Mouse (Mus musculus): ENCODE data around the gene Olfr1351. TPM values are rescaled to one million over a fixed set of nuclear protein-coding genes. Genes with fewer than 3 reads are reported as not detected.
"Not testable (repeated sequence)": the region's sequence is repeated elsewhere in the genome, so short reads cannot be mapped to it uniquely, and the experiment has no call there.

Olfr1351 gene
- not detected in 2 replicates for polyA plus RNA-seq (2012; rRNA removed)

DNA sequence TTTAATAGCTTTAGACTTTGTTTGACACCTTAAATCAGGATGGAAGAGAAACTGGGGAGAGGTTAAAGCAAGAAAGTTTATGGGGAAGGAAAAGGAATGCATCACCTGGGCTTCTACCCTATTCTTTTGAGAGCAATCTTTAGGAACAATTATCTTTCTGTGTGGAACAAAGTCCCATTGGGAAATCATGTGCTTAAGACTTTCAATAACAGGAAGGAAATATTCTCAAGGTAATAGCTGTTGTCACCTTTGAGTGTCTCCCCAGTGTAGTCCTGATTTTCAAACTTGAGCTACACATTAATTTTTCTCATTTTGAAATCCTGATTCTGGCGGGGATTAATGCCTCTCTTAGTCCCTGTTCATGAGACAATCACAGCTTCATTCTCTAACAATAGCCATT, at the start of gene Olfr1351:
Gene Olfr1351 (plus strand): TSS at position 301 of the 400 bp plus-strand sequence.
- no peak for DNase-seq (ENCODE audit: low read depth)

DNA sequence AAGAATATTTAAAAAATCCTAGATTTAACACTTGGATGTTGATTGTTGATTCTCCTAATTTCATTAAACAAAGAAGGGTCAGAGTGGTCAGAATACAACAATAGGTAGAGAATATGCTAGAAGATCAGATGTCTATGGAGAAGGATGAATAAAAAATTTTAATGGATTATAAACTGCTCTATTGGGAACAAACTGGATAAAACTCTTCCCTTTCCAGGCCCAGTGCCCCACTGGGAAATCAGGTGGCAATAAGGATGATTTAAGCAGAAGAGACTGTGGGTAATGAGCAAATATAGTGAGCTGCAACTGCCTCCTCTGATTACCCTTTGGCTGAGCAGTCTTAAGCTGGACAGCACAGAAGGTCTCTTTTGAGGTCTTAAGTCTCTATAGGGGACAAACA, 49.3 kb upstream of the Olfr1351 start, which contains the start of gene Olfr1353:
Gene Olfr1353 (plus strand): TSS at position 301 of the 400 bp plus-strand sequence.
- not testable (repeated sequence) for DNase-seq (ENCODE audit: low read depth)

DNA sequence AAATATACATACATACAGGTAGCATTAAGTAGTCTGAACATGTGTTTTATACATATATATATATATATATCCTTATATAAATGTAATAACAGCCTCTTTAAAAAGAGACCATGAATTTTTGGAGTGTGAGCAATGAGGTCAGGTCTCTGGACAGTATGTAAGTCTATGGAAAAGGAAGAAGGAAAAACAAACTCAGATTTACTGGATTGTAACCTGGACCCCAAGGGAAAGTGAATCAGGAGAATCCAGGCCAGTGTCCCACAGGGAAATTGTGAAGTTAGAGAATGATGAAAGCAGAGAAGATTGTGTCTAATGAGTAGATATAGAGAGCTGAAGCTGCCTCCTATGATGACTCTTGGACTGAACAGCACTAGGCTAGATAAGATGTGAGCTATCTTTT, 31.5 kb upstream of the Olfr1351 start, which contains the start of gene Olfr1352:
Gene Olfr1352 (plus strand): TSS at position 301 of the 400 bp plus-strand sequence.
- no peak for DNase-seq (ENCODE audit: low read depth)

DNA sequence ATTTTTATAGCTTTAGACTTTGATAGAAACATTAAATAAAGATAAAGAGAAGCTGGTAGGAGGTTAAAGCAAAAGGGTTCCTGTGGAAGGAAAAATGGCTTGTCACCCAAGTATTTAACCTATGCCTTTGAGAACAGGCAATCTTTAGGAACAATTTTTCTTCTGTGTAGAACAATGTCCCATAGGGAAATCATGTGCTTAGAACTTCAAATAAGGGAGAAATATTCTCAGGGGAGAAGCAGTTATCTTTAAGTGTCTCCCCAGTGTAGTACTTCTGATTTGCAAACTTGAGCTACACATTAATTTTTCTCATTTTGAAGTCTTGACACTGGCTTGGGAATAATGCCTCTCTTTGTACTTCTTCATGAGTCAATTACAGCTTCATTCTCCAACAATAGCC, 16.2 kb downstream of the Olfr1351 start, which contains the start of gene Olfr57:
Gene Olfr57 (plus strand): TSS at position 301 of the 400 bp plus-strand sequence.
- DNase-seq (ENCODE audit: low read depth): no peak

DNA sequence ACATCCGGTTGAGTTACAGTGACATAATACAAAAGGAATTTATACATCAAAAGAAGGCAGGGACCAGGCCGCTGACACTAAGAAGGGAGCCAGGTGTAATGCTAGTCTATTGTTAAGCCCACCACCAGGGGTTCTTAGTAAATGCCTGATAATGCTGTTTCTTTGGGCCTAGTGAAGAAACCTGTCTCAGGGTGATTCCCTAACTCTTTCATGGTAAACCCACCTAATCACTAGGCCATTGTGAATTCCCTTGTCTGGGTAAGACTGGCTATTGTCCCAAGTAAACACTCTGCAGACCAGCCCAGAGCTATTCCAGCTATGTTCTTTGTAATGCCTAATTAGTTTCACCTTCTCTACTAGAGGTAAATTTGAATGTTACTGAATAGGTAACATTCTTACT, 30.2 kb downstream of the Olfr1351 start:
- not testable (repeated sequence) for DNase-seq (ENCODE audit: low read depth)

DNA sequence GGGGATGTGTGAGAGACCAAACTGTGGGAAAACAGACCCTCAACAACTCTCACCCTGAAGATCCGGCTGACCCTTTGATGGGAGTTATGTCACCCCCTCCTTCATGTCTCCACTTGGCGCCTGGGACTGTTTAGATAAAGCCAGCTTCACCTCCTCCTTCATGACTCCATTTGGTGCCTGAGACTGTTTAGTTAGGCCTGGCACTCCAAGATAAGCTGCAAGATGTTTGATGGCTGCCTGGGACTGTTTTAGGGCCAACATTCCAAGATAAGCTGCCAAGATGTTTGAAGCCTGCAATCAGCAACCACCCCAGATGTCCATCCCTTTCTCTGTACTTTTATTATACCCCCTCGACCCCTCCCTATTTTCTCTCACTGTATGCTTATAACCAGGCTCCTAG, 45.1 kb downstream of the Olfr1351 start:
- DNase-seq (ENCODE audit: low read depth): not testable (repeated sequence)

Other genes with a start within 250 kb of the Olfr1351 start
- 0.27 and 0.38 TPM in 2 replicates for gene Slc1a6, start 232.0 kb upstream of the Olfr1351 start, polyA plus RNA-seq (2012; rRNA removed)
- not detected in 2 replicates for gene Olfr1356, start 160.3 kb upstream of the Olfr1351 start, polyA plus RNA-seq (2012; rRNA removed)
- gene Olfr1355, start 136.9 kb upstream of the Olfr1351 start, polyA plus RNA-seq (2012; rRNA removed): not detected in 2 replicates
- gene Olfr1354, start 99.3 kb upstream of the Olfr1351 start, polyA plus RNA-seq (2012; rRNA removed): not detected in 2 replicates
- not detected in 2 replicates for gene Olfr8, start 61.8 kb upstream of the Olfr1351 start, polyA plus RNA-seq (2012; rRNA removed)
- not detected in 2 replicates for gene Olfr1353, start 49.2 kb upstream of the Olfr1351 start, polyA plus RNA-seq (2012; rRNA removed)
- gene Olfr1352, start 31.4 kb upstream of the Olfr1351 start, polyA plus RNA-seq (2012; rRNA removed): not detected in 2 replicates
- gene Olfr57, start 16.3 kb downstream of the Olfr1351 start, polyA plus RNA-seq (2012; rRNA removed): not detected in 2 replicates
- gene 2610008E11Rik, start 85.1 kb downstream of the Olfr1351 start, polyA plus RNA-seq (2012; rRNA removed): 2.2 and 2.5 TPM in 2 replicates
- not detected in 2 replicates for gene Vmn2r80, start 136.3 kb downstream of the Olfr1351 start, polyA plus RNA-seq (2012; rRNA removed)
- gene Vmn2r81, start 235.2 kb downstream of the Olfr1351 start, polyA plus RNA-seq (2012; rRNA removed): not detected in 2 replicates

Measured in gonadal fat pad, adult 2 months (tissue).